Mouse (Mus musculus) gonadal fat pad, adult 2 months (tissue): ENCODE results near the gene Nup43. TPM values are rescaled to one million over a fixed set of nuclear protein-coding genes. Genes with fewer than 3 reads are reported as not detected.
"Not testable (repeated sequence)": the region's sequence is repeated elsewhere in the genome, so short reads cannot be mapped to it uniquely, and the experiment has no call there.

Source experiments
- DNase-seq: peaks from one replicate; pipeline ENCODE4 v3.0.0-alpha.2; 2012; ENCODE audit warnings: low read depth
- polyA plus RNA-seq: library from polyadenylated mRNA; depleted of rRNA; stranded (reverse); fragments of >200 nt; gene quantifications from 2 replicates; pipeline ENCODE4 v1.2.3, GENCODE M21; 2012; rRNA removed

The Nup43 gene
- polyA plus RNA-seq = 8.3 and 8.4 TPM in 2 replicates

DNA sequence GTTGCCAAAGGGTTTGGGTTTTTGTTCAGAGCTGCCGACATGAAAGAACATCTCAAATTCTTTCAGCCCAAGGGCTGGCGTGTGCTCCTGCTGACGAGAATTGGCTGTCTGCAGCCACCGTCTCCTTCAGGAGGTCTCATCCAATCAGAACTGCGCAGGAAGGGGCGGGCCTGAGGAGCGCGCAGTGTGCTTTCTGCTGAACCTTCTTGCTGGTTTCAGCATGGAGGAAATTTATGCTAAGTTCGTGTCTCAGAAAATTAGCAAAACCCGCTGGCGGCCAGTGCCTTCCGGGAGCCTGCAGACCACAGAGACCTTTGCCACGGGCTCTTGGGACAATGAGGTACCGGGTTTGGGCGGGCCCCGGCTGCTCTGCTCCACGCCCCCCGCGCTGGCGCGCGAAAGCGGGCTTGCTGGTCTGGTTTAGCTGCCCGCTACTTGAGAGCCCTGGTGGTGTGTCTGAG lies at the start of gene Nup43:
Nup43 (plus strand) TSS at position 162 of the 461 bp plus-strand sequence.
- DNase-seq = no peak

GRCm38 (mm10) chr10:7617556-7617955 lies 49.7 kb upstream of the Nup43 start:
- not testable (repeated sequence) for DNase-seq

GRCm38 (mm10) chr10:7619821-7620241 lies 47.5 kb upstream of the Nup43 start:
- DNase-seq = no peak

DNA sequence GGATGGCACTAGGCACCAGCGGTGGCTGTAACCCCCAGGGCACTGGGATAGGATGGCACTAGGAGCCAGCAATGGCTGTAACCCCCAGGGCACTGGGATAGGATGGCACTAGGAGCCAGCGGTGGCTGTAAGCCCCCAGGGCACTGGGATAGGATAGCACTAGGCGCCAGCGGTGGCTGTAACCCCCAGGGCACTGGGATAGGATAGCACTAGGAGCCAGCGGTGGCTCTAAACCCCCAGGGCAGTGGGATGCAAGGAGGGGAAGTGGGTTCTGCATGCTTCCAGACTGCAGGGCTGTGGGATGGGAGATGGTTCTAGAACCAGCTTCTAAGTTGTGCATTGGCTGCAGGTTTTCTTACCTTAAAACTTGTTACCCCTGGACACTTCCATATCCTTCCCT lies 46.6 kb upstream of the Nup43 start:
- DNase-seq = no peak

DNA sequence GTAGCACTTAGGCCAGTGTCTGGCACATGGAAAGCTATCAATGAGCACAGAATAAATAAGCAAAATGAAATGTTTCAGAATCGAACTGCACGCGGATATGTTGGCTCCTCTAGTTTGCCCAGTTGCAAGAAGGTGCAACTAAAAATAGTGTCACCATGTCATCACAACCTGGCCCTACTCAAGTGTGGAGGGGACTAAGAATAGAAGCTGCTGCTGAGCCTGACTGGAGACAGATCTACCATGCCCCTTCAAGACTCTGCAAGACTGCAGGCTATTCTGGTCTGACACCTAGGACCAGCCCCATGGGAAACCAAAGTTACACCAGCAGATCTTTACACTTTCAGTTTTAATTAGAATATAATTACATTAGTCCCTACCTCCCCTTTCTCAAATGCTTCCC lies 44.9 kb upstream of the Nup43 start:
- no peak for DNase-seq

DNA sequence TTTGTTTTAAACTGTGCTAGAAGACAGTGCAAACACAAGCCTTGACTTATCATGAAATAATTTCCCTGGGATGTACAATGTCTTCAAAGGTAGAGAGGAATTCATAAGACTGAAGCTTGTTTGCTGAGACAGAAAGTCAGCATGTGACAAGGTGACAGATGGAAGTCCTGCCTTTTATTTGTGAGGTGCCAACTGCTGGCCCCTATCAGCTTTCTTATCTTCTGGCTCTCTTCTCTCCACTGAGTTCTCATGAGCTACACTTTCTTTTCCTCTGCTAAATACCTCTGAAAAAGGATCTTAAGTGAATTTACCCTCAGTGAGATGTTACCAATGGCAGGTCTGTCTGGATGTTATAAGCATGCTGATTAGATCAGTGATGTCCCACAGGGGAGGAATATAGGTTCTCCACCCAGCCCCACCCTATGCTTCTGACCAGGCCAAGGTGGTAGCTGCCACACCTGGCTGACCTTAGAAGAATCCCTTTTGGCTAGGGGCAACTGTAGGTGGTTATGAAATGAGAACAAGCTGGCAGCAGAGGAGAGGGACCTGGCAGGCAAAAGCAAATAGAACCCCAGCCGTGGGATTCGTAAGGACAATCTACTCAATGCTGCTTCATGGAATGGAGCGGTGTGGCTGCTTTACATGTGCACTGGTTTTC lies 43.3 kb upstream of the Nup43 start:
- DNase-seq = no peak

- DNase-seq = no peak
Observed at GRCm38 (mm10) chr10:7629092-7629491, 38.2 kb upstream of the Nup43 start.

GRCm38 (mm10) chr10:7630286-7630685 lies 37.0 kb upstream of the Nup43 start:
- DNase-seq = no peak

DNA sequence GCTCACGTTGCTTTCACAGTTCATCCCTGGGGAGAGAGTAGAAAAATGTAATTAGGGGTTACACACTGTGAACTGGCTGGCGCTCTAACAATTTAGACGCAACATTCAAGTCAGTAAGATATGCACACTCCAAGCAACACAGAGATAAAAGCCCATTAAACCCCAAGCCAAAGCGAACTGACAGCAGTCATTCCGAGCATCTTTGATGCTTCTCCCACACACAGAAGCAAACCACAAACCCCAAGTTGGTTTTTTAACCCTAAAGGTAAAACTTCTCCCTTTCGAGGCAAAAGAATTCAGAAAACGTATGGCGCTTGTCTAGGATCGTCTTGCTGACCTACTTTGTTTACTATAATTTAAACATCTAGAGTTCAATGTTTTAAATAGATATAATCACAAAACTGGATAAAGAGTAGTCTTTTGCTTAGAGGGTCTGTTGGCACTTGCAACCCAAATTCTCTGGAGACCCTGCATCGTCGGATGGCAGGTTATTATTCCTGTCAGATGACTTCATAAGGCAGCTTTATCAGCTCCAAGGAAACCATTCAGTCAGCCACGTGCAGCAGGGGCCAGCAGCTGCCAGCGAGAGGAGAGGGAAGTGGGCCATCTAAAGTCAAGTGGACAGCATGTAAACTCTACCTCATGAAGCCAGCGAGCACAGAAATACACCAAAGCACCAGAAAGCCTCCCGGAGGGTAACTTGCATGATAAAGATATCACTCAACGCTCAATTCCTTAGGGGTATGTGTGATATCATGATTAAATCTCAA lies 36.2 kb upstream of the Nup43 start:
- DNase-seq = no peak

DNA sequence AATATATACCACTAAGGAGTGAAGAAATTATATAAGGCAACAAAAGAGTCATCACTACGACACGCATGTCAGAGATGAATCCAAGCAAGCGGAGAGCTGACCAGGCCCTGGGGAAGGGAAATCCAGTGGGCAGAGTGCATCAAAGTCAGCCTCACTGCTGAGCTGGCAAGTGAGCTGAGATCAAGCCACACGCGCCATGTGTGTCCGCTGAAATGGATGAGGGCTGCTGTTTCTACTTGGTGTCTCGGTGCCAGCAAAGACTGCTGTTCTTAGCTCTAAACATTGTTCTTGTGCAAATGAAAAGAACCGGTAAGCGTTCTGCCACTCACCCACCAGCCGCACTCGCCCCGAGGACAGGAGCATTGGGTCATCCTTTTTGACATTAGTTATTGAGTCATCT lies 26.9 kb upstream of the Nup43 start:
- DNase-seq = no peak

GRCm38 (mm10) chr10:7645911-7646310 lies 21.4 kb upstream of the Nup43 start:
- DNase-seq = no peak

- DNase-seq = no peak
Observed at GRCm38 (mm10) chr10:7649059-7649458, 18.2 kb upstream of the Nup43 start.

- DNase-seq = no peak
Observed at GRCm38 (mm10) chr10:7651057-7651456, 16.2 kb upstream of the Nup43 start.

GRCm38 (mm10) chr10:7662471-7663141 lies 4.7 kb upstream of the Nup43 start:
- DNase-seq = no peak

DNA sequence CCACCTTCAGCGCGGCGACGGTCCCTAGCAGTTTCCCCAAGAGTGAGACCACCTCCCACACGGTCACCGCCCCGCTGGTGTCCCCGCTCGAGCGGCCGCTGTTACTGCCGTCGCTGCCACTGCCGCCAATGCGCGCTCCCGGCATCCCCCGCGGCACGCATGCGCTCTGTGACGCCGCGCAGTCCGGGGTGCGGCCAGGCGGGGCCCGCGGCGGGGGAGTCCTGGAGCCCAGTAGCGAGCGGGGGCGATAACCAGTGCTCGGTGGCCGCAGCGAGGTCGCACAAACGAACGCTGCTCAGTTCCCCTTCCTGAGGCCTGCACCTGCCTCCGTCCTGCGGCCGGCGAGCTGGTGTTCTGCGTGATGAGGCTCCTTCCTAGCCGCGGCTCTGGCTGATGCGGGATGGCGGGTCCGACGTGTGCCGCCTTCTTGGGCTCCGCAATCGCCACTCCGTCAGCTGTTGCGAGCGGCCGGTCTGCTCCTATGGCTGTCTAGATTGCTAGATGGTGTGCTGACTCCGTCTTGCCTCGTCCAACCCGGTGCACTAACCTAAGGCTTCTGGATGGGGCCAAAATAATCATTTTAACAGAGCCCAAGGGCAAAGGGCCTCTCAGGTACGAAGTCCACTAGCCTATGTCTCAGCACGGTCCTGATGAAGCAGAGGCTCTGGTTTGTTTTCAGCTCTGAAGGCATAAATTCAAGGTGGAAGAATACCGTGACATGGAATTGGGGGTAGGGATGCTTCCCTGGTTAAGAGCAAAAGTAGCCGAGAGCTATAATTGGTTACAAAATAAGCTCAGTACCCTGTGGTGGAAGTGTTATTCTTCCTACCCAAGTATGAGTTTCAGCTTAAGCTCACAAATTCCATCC lies 3.9 kb upstream of the Nup43 start:
- DNase-seq = no peak

GRCm38 (mm10) chr10:7664027-7664526 lies 3.2 kb upstream of the Nup43 start:
- no peak for DNase-seq

GRCm38 (mm10) chr10:7664889-7665288 lies 2.4 kb upstream of the Nup43 start:
- no peak for DNase-seq

GRCm38 (mm10) chr10:7673673-7674072 lies 6.4 kb downstream of the Nup43 start:
- no peak for DNase-seq

- no peak for DNase-seq
Observed at GRCm38 (mm10) chr10:7680731-7681301, 13.5 kb downstream of the Nup43 start, which contains the start of the genes Pcmt1 and Lats1. Gene Pcmt1 (minus strand): TSS chr10:7681136. Gene Lats1 (plus strand): TSS chr10:7681214.

- no peak for DNase-seq
Observed at GRCm38 (mm10) chr10:7681343-7682025, 14.2 kb downstream of the Nup43 start.
